Mouse (Mus musculus): ENCODE results near the gene Trim69.

Trim69 gene

GRCm38 (mm10) chr2:122160680-122161079 lies at the start of gene Trim69:
Gene Trim69, plus strand, starts transcription at chr2:122160700.
- DNase-seq (ENCODE audit: inconsistent ontology term), result peak; percentile 78

GRCm38 (mm10) chr2:122116888-122117287 lies 43.6 kb upstream of the Trim69 start:
- no peak for DNase-seq (ENCODE audit: inconsistent ontology term)

DNA sequence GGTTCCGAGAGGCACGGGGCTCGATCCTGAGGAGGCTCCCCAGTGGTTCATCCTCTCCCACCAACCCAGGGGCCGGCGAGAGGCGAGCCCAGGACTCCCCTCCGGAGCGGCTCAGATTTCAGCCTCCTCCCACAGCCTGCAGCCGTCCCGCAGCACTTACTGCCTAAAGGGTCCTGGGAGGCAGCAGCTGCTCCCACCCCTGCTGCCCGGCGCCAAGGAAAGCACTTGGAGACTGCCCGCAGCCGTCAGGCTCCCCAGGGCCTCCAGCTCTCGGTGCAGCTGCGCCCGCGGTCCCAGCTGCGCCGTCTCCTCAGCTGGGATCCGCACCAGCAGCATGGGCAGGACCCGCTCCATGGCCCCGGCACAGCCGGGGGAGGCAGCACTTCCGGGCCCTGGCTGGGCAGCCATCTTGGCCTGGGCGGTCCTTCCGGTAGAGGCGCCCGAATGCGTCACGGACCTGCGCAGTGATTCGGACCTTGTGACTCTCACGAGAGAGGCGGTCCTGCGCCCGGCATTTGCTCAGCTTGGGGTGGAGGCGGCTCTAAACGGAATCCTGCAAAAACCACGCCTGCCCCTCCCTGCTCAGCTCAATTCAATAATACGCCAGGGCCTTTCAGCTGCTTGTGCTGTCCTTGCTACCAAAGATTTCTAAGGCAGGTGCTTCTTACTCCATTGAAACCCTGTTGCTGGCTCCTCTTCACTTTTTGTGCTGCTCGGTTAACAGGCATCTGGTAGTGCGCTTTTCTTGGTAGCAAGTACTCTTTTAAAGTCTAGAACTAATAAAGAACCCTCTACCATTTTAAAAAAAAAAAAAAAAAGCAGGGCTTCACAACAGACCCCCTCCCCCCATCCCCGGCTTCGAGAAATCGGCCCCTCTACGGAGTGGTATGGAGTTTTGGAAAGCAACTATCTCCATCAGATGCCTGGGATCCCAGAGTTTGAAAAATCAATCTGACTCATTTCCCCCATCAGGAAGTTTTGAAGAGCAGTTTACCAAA lies 42.2 kb upstream of the Trim69 start, which contains the start of gene Spg11:
Spg11 (minus strand) TSS at position 426 of the 998 bp plus-strand sequence.
- DNase-seq (ENCODE audit: inconsistent ontology term), result peak; percentile 97

DNA sequence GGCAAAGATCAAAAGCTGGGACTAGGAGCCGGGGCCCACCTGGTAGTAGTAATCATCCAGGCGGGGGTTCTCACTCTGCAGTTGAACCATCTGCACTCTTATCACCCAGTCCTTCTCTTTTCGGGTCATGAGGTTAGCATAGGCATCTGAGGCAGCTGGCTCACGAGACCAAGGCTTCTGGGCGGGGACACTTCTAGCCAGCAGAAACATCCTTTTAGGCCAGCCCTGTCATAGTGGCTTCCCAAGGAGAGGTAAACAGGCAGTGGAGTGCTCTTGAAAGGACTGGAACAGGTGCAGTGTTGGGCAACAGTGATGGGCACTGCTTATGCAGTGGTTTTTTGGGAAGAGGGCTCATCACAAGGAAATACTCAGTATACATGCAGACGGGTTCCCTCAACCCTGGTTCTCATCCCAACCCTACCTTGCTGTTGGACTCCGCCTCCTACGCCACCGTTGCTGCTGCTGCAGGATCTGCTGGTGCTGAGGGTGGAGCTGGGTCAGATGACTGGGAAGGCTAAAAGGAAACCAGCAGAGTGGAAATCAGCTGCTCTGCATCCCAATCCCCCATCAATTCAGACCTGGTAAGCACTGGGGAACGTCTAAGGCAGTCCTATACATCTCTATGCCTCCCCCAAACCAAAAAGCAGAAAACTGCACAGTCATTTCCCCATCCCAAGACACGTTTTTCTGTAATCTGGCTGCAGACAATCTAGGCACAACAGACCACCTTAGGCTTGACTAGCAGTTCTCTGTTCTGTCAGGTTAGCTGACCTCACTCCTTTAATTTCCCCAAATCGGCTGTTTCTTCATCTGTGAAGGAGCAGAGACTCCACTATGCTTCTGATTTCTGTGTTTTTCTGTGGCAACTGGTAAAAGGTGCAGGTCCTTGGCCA lies 34.6 kb upstream of the Trim69 start:
- DNase-seq (ENCODE audit: inconsistent ontology term), result no peak

GRCm38 (mm10) chr2:122126765-122127347 lies 33.6 kb upstream of the Trim69 start:
- DNase-seq (ENCODE audit: inconsistent ontology term), result no peak

DNA sequence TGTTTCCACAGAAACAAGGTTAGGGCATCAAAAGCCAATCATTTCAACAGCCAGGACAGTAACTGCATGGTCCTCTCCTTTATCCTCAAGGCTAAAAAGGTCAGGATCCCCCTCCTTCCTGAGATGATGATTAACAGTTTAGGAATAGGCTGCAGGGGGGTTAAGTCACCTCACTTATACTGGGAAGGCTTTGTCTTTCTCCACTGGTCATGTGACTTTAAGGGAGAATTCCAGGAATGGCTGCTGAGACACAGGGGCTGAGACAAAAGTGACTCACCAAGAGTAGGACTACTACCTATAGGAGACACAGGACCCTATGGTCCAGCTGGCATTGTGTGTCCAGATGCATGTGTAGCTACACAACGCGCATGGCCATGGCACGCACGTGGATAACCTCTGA lies 32.9 kb upstream of the Trim69 start:
- DNase-seq (ENCODE audit: inconsistent ontology term), result peak; percentile 19

DNA sequence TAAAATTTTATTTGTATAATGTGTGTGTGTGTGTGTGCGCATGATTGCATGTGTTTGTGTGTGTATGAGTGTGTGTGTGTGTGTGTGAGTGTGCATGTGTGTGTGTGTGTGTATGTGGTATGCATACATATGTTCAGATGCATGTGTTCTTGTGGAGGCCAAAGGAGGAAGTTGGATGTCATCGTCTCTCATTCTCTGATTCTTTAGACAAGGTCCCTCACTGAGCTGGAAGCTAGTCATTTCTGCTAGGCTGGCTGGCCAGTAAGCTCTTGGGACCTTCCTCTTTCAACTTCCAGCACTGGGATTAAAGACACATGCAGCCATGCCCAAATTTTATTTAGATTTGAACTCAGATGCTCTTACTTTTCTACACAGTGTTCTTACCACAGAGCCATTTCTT lies 28.4 kb upstream of the Trim69 start:
- no peak for DNase-seq (ENCODE audit: inconsistent ontology term)

DNA sequence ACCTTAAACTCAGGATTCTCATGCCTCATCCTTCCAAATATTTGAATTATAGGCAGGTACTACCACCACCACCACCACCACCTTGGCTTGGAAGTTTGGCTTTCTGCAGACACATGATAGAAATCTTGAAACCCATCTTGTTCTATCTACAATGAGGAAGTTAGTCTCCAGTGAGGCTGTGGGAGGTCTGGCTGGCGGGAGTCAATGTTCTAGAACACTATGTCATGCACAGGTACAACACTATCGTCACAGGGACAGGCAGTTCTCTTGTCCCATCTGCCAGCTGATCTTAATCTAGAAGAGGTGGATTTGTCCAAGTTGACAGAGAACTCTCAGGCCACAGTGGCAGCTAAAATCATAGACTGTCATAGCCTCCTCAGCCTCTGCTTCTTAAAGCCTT lies 27.9 kb upstream of the Trim69 start:
- no peak for DNase-seq (ENCODE audit: inconsistent ontology term)

- no peak for DNase-seq (ENCODE audit: inconsistent ontology term)
Measured at GRCm38 (mm10) chr2:122137839-122138465, 22.5 kb upstream of the Trim69 start.

GRCm38 (mm10) chr2:122140815-122141214 lies 19.7 kb upstream of the Trim69 start:
- no peak for DNase-seq (ENCODE audit: inconsistent ontology term)

- DNase-seq (ENCODE audit: inconsistent ontology term), result no peak
Measured at GRCm38 (mm10) chr2:122141332-122141967, 19.1 kb upstream of the Trim69 start.

- no peak for DNase-seq (ENCODE audit: inconsistent ontology term)
Measured at GRCm38 (mm10) chr2:122143111-122143510, 17.4 kb upstream of the Trim69 start.

GRCm38 (mm10) chr2:122145756-122146155 lies 14.7 kb upstream of the Trim69 start:
- DNase-seq (ENCODE audit: inconsistent ontology term), result no peak

GRCm38 (mm10) chr2:122146687-122147086 lies 13.8 kb upstream of the Trim69 start:
- no peak for DNase-seq (ENCODE audit: inconsistent ontology term)

DNA sequence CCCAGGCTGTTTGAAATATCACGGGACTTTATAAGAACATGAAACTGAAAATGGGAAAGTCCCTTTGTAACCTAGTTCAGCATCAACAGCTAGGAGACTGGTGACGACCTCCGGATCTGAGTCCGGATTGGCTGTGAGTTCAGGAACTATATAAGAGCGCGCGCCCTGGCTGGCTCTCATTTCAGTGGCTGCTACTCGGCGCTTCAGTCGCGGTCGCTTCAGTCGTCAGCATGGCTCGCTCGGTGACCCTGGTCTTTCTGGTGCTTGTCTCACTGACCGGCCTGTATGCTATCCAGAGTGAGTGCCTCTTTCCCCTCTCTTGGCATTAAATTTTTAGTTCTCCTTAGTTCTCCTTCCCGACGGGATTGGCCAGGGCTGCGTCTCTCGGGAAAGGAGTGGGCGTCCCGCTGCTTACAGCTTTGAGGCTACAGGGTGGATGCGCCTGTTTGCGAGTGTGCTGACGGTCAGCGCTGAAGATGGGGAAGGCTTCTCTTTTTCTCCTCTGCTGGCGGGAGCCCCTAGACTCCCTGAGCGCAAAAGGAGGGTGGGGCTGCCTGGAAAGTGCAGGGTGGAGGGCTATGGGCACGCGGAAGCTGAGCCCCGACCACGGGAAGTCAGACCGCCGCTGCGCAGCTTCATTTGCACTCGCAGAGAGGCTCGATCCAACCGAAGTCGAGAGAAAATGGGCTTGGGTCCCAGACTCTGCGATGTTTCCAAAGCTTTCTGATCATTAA lies 12.8 kb upstream of the Trim69 start, which contains the start of gene B2m:
B2m (plus strand) TSS at position 179 of the 734 bp plus-strand sequence.
- peak; percentile 96 for DNase-seq (ENCODE audit: inconsistent ontology term)

- DNase-seq (ENCODE audit: inconsistent ontology term), result peak; percentile 48
Measured at GRCm38 (mm10) chr2:122148242-122148917, 12.1 kb upstream of the Trim69 start.

GRCm38 (mm10) chr2:122149316-122149715 lies 11.2 kb upstream of the Trim69 start:
- no peak for DNase-seq (ENCODE audit: inconsistent ontology term)

- no peak for DNase-seq (ENCODE audit: inconsistent ontology term)
Measured at GRCm38 (mm10) chr2:122149716-122150115, 10.8 kb upstream of the Trim69 start.

GRCm38 (mm10) chr2:122151221-122151620 lies 9.3 kb upstream of the Trim69 start:
- DNase-seq (ENCODE audit: inconsistent ontology term), result no peak
